Mouse (Mus musculus) intestine, embryonic 15.5 days (tissue): ENCODE results near the gene Ppil6. TPM values are rescaled to one million over a fixed set of nuclear protein-coding genes. Genes with fewer than 3 reads are reported as not detected.

ENCODE experiments used
- ATAC-seq: fragments of 200-750 bp; cut with Nextera tagmentation; 2 replicates; pipeline ENCODE4 v1.8.0; 2017; ENCODE audit warnings: moderate TSS enrichment, moderate library complexity
- H3K27ac ChIP-seq: fragments of 300-500 bp; sonication (generic); 2 replicates; pipeline ENCODE4 v1.5.1; 2015; ENCODE audit warnings: mild to moderate bottlenecking, inconsistent platforms
- H3K27me3 ChIP-seq: fragments of 300-500 bp; sonication (generic); replicated peaks from 2 replicates; pipeline ENCODE4 v1.6.1; 2015; ENCODE audit warnings: inconsistent platforms
- H3K36me3 ChIP-seq: fragments of 300-500 bp; sonication (generic); 2 replicates; pipeline ENCODE4 v1.6.1; 2015; ENCODE audit warnings: inconsistent platforms
- H3K4me1 ChIP-seq: fragments of 300-500 bp; sonication (generic); replicated peaks from 2 replicates; pipeline ENCODE4 v1.6.1; 2015; ENCODE audit warnings: inconsistent platforms
- H3K4me2 ChIP-seq: fragments of 300-500 bp; sonication (generic); replicated peaks from 2 replicates; pipeline ENCODE4 v1.6.1; 2015; ENCODE audit warnings: mild to moderate bottlenecking, inconsistent platforms
- H3K4me3 ChIP-seq: fragments of 300-500 bp; sonication (generic); replicated peaks from 2 replicates; pipeline ENCODE4 v1.5.1; 2015; ENCODE audit warnings: inconsistent platforms
- H3K9ac ChIP-seq: fragments of 300-500 bp; sonication (generic); 2 replicates; pipeline ENCODE4 v1.6.1; 2015; ENCODE audit warnings: inconsistent platforms
- H3K9me3 ChIP-seq: fragments of 300-500 bp; sonication (generic); 2 replicates; pipeline ENCODE4 v1.6.1; 2016; ENCODE audit warnings: inconsistent platforms
- WGBS: fragments of 180-500 bp; shearing (Covaris S2); methylation state at CpG from one replicate; pipeline ENCODE4 v1.1.7; 2015; 5-methylcytosine and 5-hydroxymethylcytosine counted together
- polyA plus RNA-seq: library from polyadenylated mRNA; unstranded; fragments of >200 nt; fragmentation: Nextera tagmentation; extraction: Ambion mirVana; gene quantifications from 2 replicates; pipeline ENCODE4 v1.2.1, GENCODE M21; 2015

The Ppil6 gene
- polyA plus RNA-seq, 1 experiment from 2014 or later = 0.63 TPM

- 57% methylated on average over 6 of the region's 6 CpGs for WGBS
- H3K9me3 ChIP-seq = no peaks in the 10 kb centered on the region
- no peak overlapping the region for H3K27ac ChIP-seq
- ATAC-seq = no peak
- H3K9ac ChIP-seq = no peak overlapping the region
- H3K4me2 ChIP-seq = no peak overlapping the region
- peaks cover 10% of the 10 kb centered on the region for H3K36me3 ChIP-seq
- no peaks in the 10 kb centered on the region for H3K27me3 ChIP-seq
- H3K4me3 ChIP-seq = no peak overlapping the region
- H3K4me1 ChIP-seq = no peaks in the 10 kb centered on the region
Measured at GRCm38 (mm10) chr10:41467325-41467724, 22.9 kb upstream of the Ppil6 start.

GRCm38 (mm10) chr10:41470693-41471092 lies 19.5 kb upstream of the Ppil6 start:
- peak; percentile 35 for ATAC-seq
- no peaks in the 10 kb centered on the region for H3K27me3 ChIP-seq
- no peak overlapping the region for H3K9ac ChIP-seq
- H3K27ac ChIP-seq = no peak overlapping the region
- peaks cover 8% of the 10 kb centered on the region for H3K4me1 ChIP-seq
- H3K4me2 ChIP-seq = no peak overlapping the region
- no peak overlapping the region for H3K4me3 ChIP-seq
- no peaks in the 10 kb centered on the region for H3K36me3 ChIP-seq
- 80% methylated on average over 3 of the region's 3 CpGs for WGBS
- H3K9me3 ChIP-seq = no peaks in the 10 kb centered on the region

DNA sequence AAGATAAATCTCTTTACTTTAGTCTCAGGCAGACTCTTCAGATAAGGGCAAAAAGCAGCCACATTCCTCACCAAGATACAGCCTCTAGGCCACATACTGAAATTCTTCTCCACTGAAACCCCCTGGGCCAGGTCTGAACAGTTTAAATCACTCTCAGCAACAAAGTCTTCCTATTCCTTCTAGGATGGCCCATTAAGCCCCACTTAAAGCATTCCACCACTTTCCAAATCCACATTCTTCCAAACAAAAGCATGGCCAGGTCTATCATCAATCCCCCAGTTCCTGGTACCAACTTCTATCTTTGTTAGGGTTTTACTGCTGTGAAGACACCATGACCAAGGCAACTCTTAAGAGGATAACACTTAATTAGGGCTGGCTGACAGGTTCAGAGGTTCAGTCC lies 17.7 kb upstream of the Ppil6 start:
- Histone ChIP-seq H3K4me2 (no peak overlapping the region), H3K27me3 (no peaks in the 10 kb centered on the region), H3K36me3 (no peaks in the 10 kb centered on the region), H3K9me3 (no peaks in the 10 kb centered on the region), H3K27ac (no peak overlapping the region), H3K9ac (no peak overlapping the region), H3K4me3 (no peak overlapping the region), H3K4me1 (peaks cover 19% of the 10 kb centered on the region)
- ATAC-seq = no peak

GRCm38 (mm10) chr10:41472962-41473481 lies 17.2 kb upstream of the Ppil6 start:
- 68% methylated on average over 5 of the region's 5 CpGs for WGBS
- Histone ChIP-seq H3K4me2 (no peak overlapping the region), H3K27me3 (no peaks in the 10 kb centered on the region), H3K36me3 (no peaks in the 10 kb centered on the region), H3K4me3 (no peak overlapping the region), H3K9me3 (no peaks in the 10 kb centered on the region), H3K4me1 (peaks cover 22% of the 10 kb centered on the region), H3K27ac (no peak overlapping the region), H3K9ac (no peak overlapping the region)
- no peak for ATAC-seq

DNA sequence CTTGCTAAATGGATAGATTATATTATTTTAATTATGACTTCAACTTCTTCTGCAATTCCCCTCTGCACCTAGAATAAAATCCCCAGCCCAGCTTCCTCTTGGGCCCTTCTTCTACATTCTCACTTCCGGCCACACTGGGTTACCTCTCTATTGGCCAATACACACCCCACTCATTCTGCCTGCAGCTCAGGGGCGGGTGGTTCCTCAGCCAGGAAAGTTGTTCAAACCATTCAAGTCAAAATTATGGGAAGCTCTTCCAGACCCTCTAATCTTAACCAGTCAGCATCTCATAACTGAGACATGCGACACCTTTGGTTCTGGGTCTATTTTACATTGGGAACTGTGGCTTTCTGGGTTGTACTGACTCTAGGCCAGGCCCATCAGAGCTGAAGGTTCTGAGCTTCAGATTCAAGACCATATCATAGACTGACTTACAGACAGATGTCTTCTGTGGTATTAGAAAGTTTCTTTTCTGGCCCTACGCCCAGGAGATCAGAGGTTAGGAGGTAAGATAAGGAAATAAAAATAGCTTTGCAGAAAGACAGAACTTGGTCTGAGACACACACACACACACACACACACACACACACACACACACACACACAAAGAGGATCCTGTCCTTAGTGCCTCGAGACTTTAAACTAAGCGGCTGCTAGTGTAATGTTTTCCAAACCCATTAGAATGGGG lies 16.3 kb upstream of the Ppil6 start:
- ATAC-seq = no peak
- Histone ChIP-seq H3K4me3 (no peak overlapping the region), H3K27ac (peak overlapping the region; percentile 7; the same call in 1 of the 2 replicates), H3K4me2 (no peak overlapping the region), H3K9me3 (no peaks in the 10 kb centered on the region), H3K4me1 (peaks cover 23% of the 10 kb centered on the region), H3K36me3 (no peaks in the 10 kb centered on the region), H3K27me3 (no peaks in the 10 kb centered on the region), H3K9ac (no peak overlapping the region)
- 67% methylated on average over 6 of the region's 6 CpGs for WGBS

DNA sequence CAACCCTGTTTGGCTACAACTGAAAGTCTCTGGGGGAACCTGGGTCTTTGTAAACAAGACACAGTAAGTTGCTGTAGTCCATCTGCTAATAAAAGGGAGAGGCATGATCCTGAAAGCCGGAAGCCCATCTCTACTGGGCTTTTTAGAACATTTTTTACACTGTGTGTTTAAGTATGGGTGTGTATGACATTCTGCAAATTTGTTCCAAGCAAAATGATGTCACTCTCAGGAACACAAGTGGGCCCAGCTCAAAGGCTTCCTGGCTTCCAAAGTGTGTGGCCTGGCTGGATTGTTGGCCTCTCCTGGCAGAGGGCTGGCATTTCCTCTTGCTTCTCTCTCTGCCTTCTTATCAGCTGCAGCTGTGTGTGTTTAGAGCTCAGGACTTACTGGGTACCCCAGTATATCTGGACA lies 15.3 kb upstream of the Ppil6 start:
- no peak for ATAC-seq
- WGBS = 41% methylated on average over 1 of the region's 1 CpGs
- no peak overlapping the region for H3K9ac ChIP-seq

GRCm38 (mm10) chr10:41476171-41477017 lies 13.8 kb upstream of the Ppil6 start, which contains the start of gene Mical1:
Gene Mical1 (plus strand): TSS chr10:41476314.
- no peaks in the 10 kb centered on the region for H3K27me3 ChIP-seq
- peak within 1 kb of the TSS; percentile 80 for H3K27ac ChIP-seq
- H3K9ac ChIP-seq = peak within 1 kb of the TSS; percentile 67
- WGBS = under 1% methylated on average over 35 of the region's 35 CpGs
- peak within 1 kb of the TSS; percentile 59 for H3K4me3 ChIP-seq
- peak within 1 kb of the TSS; percentile 94 for H3K4me2 ChIP-seq
- no peaks in the 10 kb centered on the region for H3K36me3 ChIP-seq
- ATAC-seq = peak; percentile 73
- peaks cover 23% of the 10 kb centered on the region for H3K4me1 ChIP-seq
- H3K9me3 ChIP-seq = no peaks in the 10 kb centered on the region

More for the DNA sequence above, 15.3 kb upstream of the Ppil6 start:
- no peak overlapping the region for H3K4me3 ChIP-seq
- no peaks in the 10 kb centered on the region for H3K9me3 ChIP-seq
- peaks cover 23% of the 10 kb centered on the region for H3K4me1 ChIP-seq
- no peak overlapping the region for H3K4me2 ChIP-seq
- H3K27me3 ChIP-seq = no peaks in the 10 kb centered on the region
- peak overlapping the region; percentile 32 for H3K27ac ChIP-seq
- H3K36me3 ChIP-seq = no peaks in the 10 kb centered on the region

- Histone ChIP-seq H3K9me3 (no peaks in the 10 kb centered on the region), H3K4me2 (peak overlapping the region; percentile 94), H3K27ac (peak overlapping the region; percentile 80), H3K36me3 (peaks cover 1% of the 10 kb centered on the region; the same call in 1 of the 2 replicates), H3K9ac (peak overlapping the region; percentile 67), H3K4me1 (peaks cover 23% of the 10 kb centered on the region), H3K4me3 (peak overlapping the region; percentile 59), H3K27me3 (no peaks in the 10 kb centered on the region)
- 5% methylated on average over 9 of the region's 9 CpGs for WGBS
- peak; percentile 3; the same call in 1 of the 2 replicates for ATAC-seq
Measured at GRCm38 (mm10) chr10:41477018-41477277, 13.3 kb upstream of the Ppil6 start.

- Histone ChIP-seq H3K27me3 (no peaks in the 10 kb centered on the region), H3K4me1 (peaks cover 23% of the 10 kb centered on the region), H3K27ac (peak overlapping the region; percentile 80), H3K9me3 (no peaks in the 10 kb centered on the region), H3K4me2 (peak overlapping the region; percentile 94), H3K36me3 (peaks cover 5% of the 10 kb centered on the region; the same call in 1 of the 2 replicates), H3K4me3 (peak overlapping the region; percentile 59), H3K9ac (peak overlapping the region; percentile 67)
- 6% methylated on average over 20 of the region's 20 CpGs for WGBS
- ATAC-seq = peak; percentile 63
Measured at GRCm38 (mm10) chr10:41477278-41478181, 12.7 kb upstream of the Ppil6 start.

- peaks cover 18% of the 10 kb centered on the region for H3K4me1 ChIP-seq
- no peak overlapping the region for H3K9ac ChIP-seq
- no peak overlapping the region for H3K27ac ChIP-seq
- H3K4me2 ChIP-seq = no peak overlapping the region
- H3K9me3 ChIP-seq = no peaks in the 10 kb centered on the region
- H3K4me3 ChIP-seq = no peak overlapping the region
- no peaks in the 10 kb centered on the region for H3K27me3 ChIP-seq
- H3K36me3 ChIP-seq = peaks cover 16% of the 10 kb centered on the region
- no peak for ATAC-seq
- 78% methylated on average over 3 of the region's 3 CpGs for WGBS
Measured at GRCm38 (mm10) chr10:41479961-41480360, 10.3 kb upstream of the Ppil6 start.

- Histone ChIP-seq H3K4me2 (no peak overlapping the region), H3K27ac (no peak overlapping the region), H3K4me3 (no peak overlapping the region), H3K9ac (no peak overlapping the region), H3K9me3 (no peaks in the 10 kb centered on the region), H3K27me3 (no peaks in the 10 kb centered on the region), H3K36me3 (peaks cover 26% of the 10 kb centered on the region), H3K4me1 (peaks cover 10% of the 10 kb centered on the region)
- ATAC-seq = no peak
- 71% methylated on average over 33 of the region's 33 CpGs for WGBS
Measured at GRCm38 (mm10) chr10:41480938-41481880, 9.0 kb upstream of the Ppil6 start.
